Mouse (Mus musculus) CD4-positive, CD25-positive, alpha-beta regulatory T cell, adult 9 weeks (primary cell): ENCODE results near the gene Ccdc17. TPM values are rescaled to one million over a fixed set of nuclear protein-coding genes. Genes with fewer than 3 reads are reported as not detected.

Experiments used
- polyA plus RNA-seq: library from polyadenylated mRNA; unstranded; fragments of 100-300 nt; shearing (Covaris generic); gene quantifications from one replicate; pipeline ENCODE4 v1.2.1, GENCODE M21; 2017

Gene Ccdc17
- polyA plus RNA-seq = 15.5 TPM

GRCm38 (mm10) chr4:116596379-116596778, at the start of gene Ccdc17:
Gene Ccdc17, plus strand, starts transcription at chr4:116596654.

GRCm38 (mm10) chr4:116555413-116556300, 40.8 kb upstream of the Ccdc17 start, which contains the start of gene Tmem69:
Gene Tmem69, minus strand, starts transcription at chr4:116555936.

GRCm38 (mm10) chr4:116557306-116558121, 38.9 kb upstream of the Ccdc17 start, which contains the start of gene Gpbp1l1:
Gene Gpbp1l1, plus strand, starts transcription at chr4:116557658.

GRCm38 (mm10) chr4:116627722-116628662, 31.5 kb downstream of the Ccdc17 start, which contains the start of gene Nasp:
Gene Nasp, minus strand, starts transcription at chr4:116627941.

Other genes starting within 250 kb of the Ccdc17 start
- 3.0 TPM for gene Mast2, start 132.5 kb upstream of the Ccdc17 start, polyA plus RNA-seq
- gene Ipp, start 89.1 kb upstream of the Ccdc17 start, polyA plus RNA-seq = 21.8 TPM
- 23.1 TPM for gene Tmem69, start 40.7 kb upstream of the Ccdc17 start, polyA plus RNA-seq
- 51.8 TPM for gene Gpbp1l1, start 39.0 kb upstream of the Ccdc17 start, polyA plus RNA-seq
- 52.2 TPM for gene Nasp, start 31.3 kb downstream of the Ccdc17 start, polyA plus RNA-seq
- gene Akr1a1, start 55.0 kb downstream of the Ccdc17 start, polyA plus RNA-seq = 389 TPM
- 619 TPM for gene Prdx1, start 88.9 kb downstream of the Ccdc17 start, polyA plus RNA-seq
- gene Mmachc, start 111.8 kb downstream of the Ccdc17 start, polyA plus RNA-seq = 13.1 TPM
- 22.4 TPM for gene Ccdc163, start 111.9 kb downstream of the Ccdc17 start, polyA plus RNA-seq
- 8.3 TPM for gene Tesk2, start 124.3 kb downstream of the Ccdc17 start, polyA plus RNA-seq
- gene Toe1, start 211.0 kb downstream of the Ccdc17 start, polyA plus RNA-seq = 49.9 TPM
- 20.0 TPM for gene Mutyh, start 211.1 kb downstream of the Ccdc17 start, polyA plus RNA-seq
- gene Hpdl, start 225.1 kb downstream of the Ccdc17 start, polyA plus RNA-seq = 0.50 TPM